Mouse (Mus musculus) CH12.LX (cell line): ENCODE results near the gene Bean1.

Experiments
- TCF12 ChIP-seq: IDR thresholded peaks from 2 replicates; pipeline ENCODE4 v1.6.1; 2014; ENCODE audit warnings: low read depth, mild to moderate bottlenecking, inconsistent platforms, low read length, improper control_type of control experiment
- ZNF384 ChIP-seq: IDR thresholded peaks from 2 replicates; pipeline ENCODE4 v1.6.1; 2012; ENCODE audit warnings: low read depth, low read length, improper control_type of control experiment, inconsistent platforms

DNA sequence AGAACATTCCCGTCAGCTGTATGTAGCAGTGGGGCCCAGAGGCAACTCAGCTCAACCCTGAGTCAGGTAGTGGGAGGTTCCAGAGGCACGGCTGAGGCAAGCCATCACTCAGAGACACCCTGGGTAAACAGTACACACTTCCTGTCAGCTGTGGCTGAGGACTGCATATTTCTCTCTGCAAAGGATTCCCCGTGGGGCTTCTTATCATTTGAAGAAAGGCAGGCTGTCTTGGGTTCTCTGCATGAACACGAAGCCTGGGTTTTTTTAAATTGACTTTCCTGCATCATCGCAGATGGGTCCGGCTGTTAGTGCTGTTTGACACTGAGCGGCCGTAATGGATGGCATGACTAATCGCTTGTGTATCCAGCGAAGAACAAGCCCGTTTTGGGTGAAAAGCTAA lies 21.3 kb downstream of the Bean1 start:
- no peak for TF ChIP-seq TCF12
- no peak for TF ChIP-seq ZNF384
